Mouse (Mus musculus): ENCODE results near the gene Enox2.

Gene Enox2

GRCm38 (mm10) chrX:49002892-49003291 lies 285.2 kb downstream of the Enox2 start:
- no peak for DNase-seq (ENCODE audit: low spot score in 2 of 2)

- no peak for DNase-seq (ENCODE audit: low spot score in 2 of 2)
Measured at GRCm38 (mm10) chrX:48985653-48986052, 302.4 kb downstream of the Enox2 start.

- DNase-seq (ENCODE audit: low spot score in 2 of 2), result no peak
Measured at GRCm38 (mm10) chrX:48984451-48984850, 303.6 kb downstream of the Enox2 start.

Measured in right cerebral cortex, postnatal 36 days (tissue).